Mouse (Mus musculus): ENCODE measurements around the gene Tstd3. TPM values are rescaled to one million over a fixed set of nuclear protein-coding genes. Genes with fewer than 3 reads are reported as not detected.

The Tstd3 gene
- polyA plus RNA-seq (2015; fragmentation: Nextera tagmentation; extraction: Ambion mirVana) = 14.6 and 15.2 TPM in 2 replicates

GRCm38 (mm10) chr4:21766863-21767304 is at the start of gene Tstd3, which contains the start of gene Usp45:
Tstd3 (minus strand) TSS chr4:21767212.
Usp45 (plus strand) TSS chr4:21767156.
- whole genome bisulfite sequencing = 2% methylated on average over 17 of the region's 17 CpGs
- H3K36me3 ChIP-seq = no peaks in the 10 kb centered on the region
- H3K4me1 ChIP-seq (replicated peaks) = no peaks in the 10 kb centered on the region
- peak within 1 kb of the TSS; percentile 66 for H3K4me2 ChIP-seq (replicated peaks)
- ATAC-seq = peak; percentile 90
- no peak within 1 kb of the TSS for H3K27ac ChIP-seq
- no peaks in the 10 kb centered on the region for H3K9me3 ChIP-seq
- H3K4me3 ChIP-seq (replicated peaks) = peak within 1 kb of the TSS; percentile 67
- H3K9ac ChIP-seq = peak within 1 kb of the TSS; percentile 57
- H3K27me3 ChIP-seq (replicated peaks) = no peaks in the 10 kb centered on the region

GRCm38 (mm10) chr4:21814029-21814428 is 47.0 kb upstream of the Tstd3 start:
- Histone ChIP-seq H3K4me1 (replicated peaks) (no peaks in the 10 kb centered on the region), H3K36me3 (no peaks in the 10 kb centered on the region), H3K4me2 (replicated peaks) (no peak overlapping the region), H3K9me3 (no peaks in the 10 kb centered on the region), H3K4me3 (replicated peaks) (no peak overlapping the region), H3K9ac (no peak overlapping the region), H3K27ac (no peak overlapping the region), H3K27me3 (replicated peaks) (no peaks in the 10 kb centered on the region)
- WGBS = 40% methylated on average over 2 of the region's 2 CpGs
- peak; percentile 78 for ATAC-seq

GRCm38 (mm10) chr4:21812635-21813034 is 45.6 kb upstream of the Tstd3 start:
- H3K4me2 ChIP-seq (replicated peaks) = no peak overlapping the region
- no peaks in the 10 kb centered on the region for H3K27me3 ChIP-seq (replicated peaks)
- no peak for ATAC-seq
- no peaks in the 10 kb centered on the region for H3K9me3 ChIP-seq
- no peak overlapping the region for H3K9ac ChIP-seq
- no peaks in the 10 kb centered on the region for H3K36me3 ChIP-seq
- WGBS = 90% methylated on average over 6 of the region's 6 CpGs
- H3K27ac ChIP-seq = no peak overlapping the region
- H3K4me3 ChIP-seq (replicated peaks) = no peak overlapping the region
- no peaks in the 10 kb centered on the region for H3K4me1 ChIP-seq (replicated peaks)

- Histone ChIP-seq H3K9ac (no peak overlapping the region), H3K36me3 (no peaks in the 10 kb centered on the region), H3K9me3 (no peaks in the 10 kb centered on the region), H3K27me3 (replicated peaks) (no peaks in the 10 kb centered on the region), H3K27ac (no peak overlapping the region), H3K4me1 (replicated peaks) (no peaks in the 10 kb centered on the region), H3K4me2 (replicated peaks) (no peak overlapping the region), H3K4me3 (replicated peaks) (no peak overlapping the region)
- 75% methylated on average over 3 of the region's 3 CpGs for WGBS
- ATAC-seq = peak; percentile 36; the same call in 1 of the 2 replicates
These were observed 43.6 kb upstream of the Tstd3 start for GRCm38 (mm10) chr4:21810608-21811007.

GRCm38 (mm10) chr4:21807204-21807603 is 40.2 kb upstream of the Tstd3 start:
- H3K9ac ChIP-seq = no peak overlapping the region
- WGBS = 74% methylated on average over 5 of the region's 5 CpGs

GRCm38 (mm10) chr4:21801620-21802019 is 34.6 kb upstream of the Tstd3 start:
- 91% methylated on average over 2 of the region's 2 CpGs for WGBS
- H3K9me3 ChIP-seq = no peaks in the 10 kb centered on the region
- no peak overlapping the region for H3K27ac ChIP-seq
- H3K4me3 ChIP-seq (replicated peaks) = no peak overlapping the region
- ATAC-seq = no peak
- H3K4me1 ChIP-seq (replicated peaks) = no peaks in the 10 kb centered on the region
- peaks cover 18% of the 10 kb centered on the region; the same call in 1 of the 2 replicates for H3K36me3 ChIP-seq
- H3K9ac ChIP-seq = no peak overlapping the region
- no peak overlapping the region for H3K4me2 ChIP-seq (replicated peaks)
- H3K27me3 ChIP-seq (replicated peaks) = no peaks in the 10 kb centered on the region

More at GRCm38 (mm10) chr4:21807204-21807603, 40.2 kb upstream of the Tstd3 start:
- Histone ChIP-seq H3K27ac (no peak overlapping the region), H3K27me3 (replicated peaks) (no peaks in the 10 kb centered on the region), H3K4me3 (replicated peaks) (no peak overlapping the region), H3K4me1 (replicated peaks) (no peaks in the 10 kb centered on the region), H3K36me3 (0 out of 2 replicates have a peak, but pooled peaks cover 6% of the 10 kb centered on the region), H3K9me3 (no peaks in the 10 kb centered on the region), H3K4me2 (replicated peaks) (no peak overlapping the region)
- no peak for ATAC-seq

GRCm38 (mm10) chr4:21801013-21801412 is 34.0 kb upstream of the Tstd3 start:
- 95% methylated on average over 1 of the region's 1 CpGs for WGBS
- Histone ChIP-seq H3K4me2 (replicated peaks) (no peak overlapping the region), H3K36me3 (peaks cover 18% of the 10 kb centered on the region; the same call in 1 of the 2 replicates), H3K9ac (no peak overlapping the region), H3K9me3 (no peaks in the 10 kb centered on the region), H3K4me3 (replicated peaks) (no peak overlapping the region), H3K4me1 (replicated peaks) (no peaks in the 10 kb centered on the region), H3K27me3 (replicated peaks) (no peaks in the 10 kb centered on the region), H3K27ac (no peak overlapping the region)
- ATAC-seq = no peak

GRCm38 (mm10) chr4:21793631-21794030 is 26.6 kb upstream of the Tstd3 start:
- no peaks in the 10 kb centered on the region for H3K9me3 ChIP-seq
- peaks cover 8% of the 10 kb centered on the region; the same call in 1 of the 2 replicates for H3K36me3 ChIP-seq
- no peak overlapping the region for H3K9ac ChIP-seq
- WGBS = 31% methylated on average over 3 of the region's 3 CpGs
- no peaks in the 10 kb centered on the region for H3K27me3 ChIP-seq (replicated peaks)
- H3K4me1 ChIP-seq (replicated peaks) = no peaks in the 10 kb centered on the region
- no peak overlapping the region for H3K4me3 ChIP-seq (replicated peaks)
- ATAC-seq = no peak
- H3K4me2 ChIP-seq (replicated peaks) = no peak overlapping the region
- H3K27ac ChIP-seq = no peak overlapping the region

- Histone ChIP-seq H3K4me2 (replicated peaks) (no peak overlapping the region), H3K9me3 (no peaks in the 10 kb centered on the region), H3K27ac (no peak overlapping the region), H3K4me3 (replicated peaks) (no peak overlapping the region), H3K4me1 (replicated peaks) (no peaks in the 10 kb centered on the region), H3K9ac (no peak overlapping the region), H3K27me3 (replicated peaks) (no peaks in the 10 kb centered on the region), H3K36me3 (0 out of 2 replicates have a peak, but pooled peaks cover 8% of the 10 kb centered on the region)
- ATAC-seq = no peak
- 86% methylated on average over 4 of the region's 4 CpGs for WGBS
These were observed 22.8 kb upstream of the Tstd3 start for GRCm38 (mm10) chr4:21789836-21790235.

GRCm38 (mm10) chr4:21788903-21789302 is 21.9 kb upstream of the Tstd3 start:
- Histone ChIP-seq H3K36me3 (peaks cover 14% of the 10 kb centered on the region; the same call in 1 of the 2 replicates), H3K4me2 (replicated peaks) (no peak overlapping the region), H3K27me3 (replicated peaks) (no peaks in the 10 kb centered on the region), H3K4me1 (replicated peaks) (no peaks in the 10 kb centered on the region), H3K27ac (no peak overlapping the region), H3K4me3 (replicated peaks) (no peak overlapping the region), H3K9me3 (no peaks in the 10 kb centered on the region), H3K9ac (no peak overlapping the region)
- no peak for ATAC-seq
- 85% methylated on average over 6 of the region's 6 CpGs for WGBS

- Histone ChIP-seq H3K4me3 (replicated peaks) (no peak overlapping the region), H3K4me2 (replicated peaks) (no peak overlapping the region), H3K36me3 (peaks cover 17% of the 10 kb centered on the region; the same call in 1 of the 2 replicates), H3K9me3 (no peaks in the 10 kb centered on the region), H3K4me1 (replicated peaks) (no peaks in the 10 kb centered on the region), H3K27ac (no peak overlapping the region), H3K27me3 (replicated peaks) (no peaks in the 10 kb centered on the region), H3K9ac (no peak overlapping the region)
- no peak for ATAC-seq
- WGBS = 95% methylated on average over 12 of the region's 12 CpGs
These were observed 19.3 kb upstream of the Tstd3 start for GRCm38 (mm10) chr4:21786268-21786667.

- no peaks in the 10 kb centered on the region for H3K9me3 ChIP-seq
- H3K27me3 ChIP-seq (replicated peaks) = no peaks in the 10 kb centered on the region
- peak; percentile 46; the same call in 1 of the 2 replicates for ATAC-seq
- H3K9ac ChIP-seq = no peak overlapping the region
- WGBS = 89% methylated on average over 12 of the region's 12 CpGs
- peaks cover 11% of the 10 kb centered on the region; the same call in 1 of the 2 replicates for H3K36me3 ChIP-seq
- H3K4me3 ChIP-seq (replicated peaks) = no peak overlapping the region
- H3K4me2 ChIP-seq (replicated peaks) = no peak overlapping the region
- H3K4me1 ChIP-seq (replicated peaks) = peaks cover 5% of the 10 kb centered on the region; the same call in 1 of the 2 replicates
- H3K27ac ChIP-seq = no peak overlapping the region
These were observed 14.1 kb upstream of the Tstd3 start for GRCm38 (mm10) chr4:21780816-21781726.
